Mouse (Mus musculus) bone marrow, adult 2 months (tissue): ENCODE measurements around the gene Slc25a10. TPM values are rescaled to one million over a fixed set of nuclear protein-coding genes. Genes with fewer than 3 reads are reported as not detected.
A peak's percentile ranks its signal among the peaks of the same experiment; 100 is the strongest.

ENCODE experiments used
- H3K27ac ChIP-seq: fragments of 200-500 bp; 2 replicates; pipeline ENCODE4 v1.5.1; 2012; ENCODE audit warnings: low read depth, mild to moderate bottlenecking, control low read depth, inconsistent platforms, low read length; ENCODE audit not compliant: control insufficient read depth, poor library complexity, insufficient read depth
- H3K4me1 ChIP-seq: fragments of 200-500 bp; 2 replicates; pipeline ENCODE4 v1.6.1; 2011; ENCODE audit warnings: low read length; ENCODE audit not compliant: control insufficient read depth, insufficient read depth
- H3K4me3 ChIP-seq: fragments of 200-500 bp; replicated peaks from 2 replicates; pipeline ENCODE3; 2011; ENCODE audit warnings: mild to moderate bottlenecking, low read depth, low read length, control low read depth; ENCODE audit not compliant: control insufficient read depth
- CTCF ChIP-seq: fragments of 200-500 bp; IDR thresholded peaks from 2 replicates; pipeline ENCODE4 v1.5.1; 2011; ENCODE audit warnings: low read length, control low read depth; ENCODE audit not compliant: control insufficient read depth, insufficient read depth
- POLR2A ChIP-seq: fragments of 200-500 bp; IDR thresholded peaks from 2 replicates; pipeline ENCODE4 v1.6.1; 2011; ENCODE audit warnings: low read depth, mild to moderate bottlenecking, control low read depth, low read length, borderline replicate concordance; ENCODE audit not compliant: control insufficient read depth
- WGBS: fragments of 180-500 bp; shearing (Covaris S2); methylation state at CpG from one replicate; pipeline ENCODE4 v1.1.7; 2018; 5-methylcytosine and 5-hydroxymethylcytosine counted together
- polyA plus RNA-seq: library from polyadenylated mRNA; stranded (reverse); fragments of >200 nt; gene quantifications from 2 replicates; pipeline ENCODE4 v1.2.4, GENCODE M21; 2011; ENCODE audit warnings: low replicate concordance; ENCODE audit not compliant: missing spikeins, insufficient read depth, insufficient read length

The Slc25a10 gene
- polyA plus RNA-seq, 1 experiment = 21.0 TPM

DNA sequence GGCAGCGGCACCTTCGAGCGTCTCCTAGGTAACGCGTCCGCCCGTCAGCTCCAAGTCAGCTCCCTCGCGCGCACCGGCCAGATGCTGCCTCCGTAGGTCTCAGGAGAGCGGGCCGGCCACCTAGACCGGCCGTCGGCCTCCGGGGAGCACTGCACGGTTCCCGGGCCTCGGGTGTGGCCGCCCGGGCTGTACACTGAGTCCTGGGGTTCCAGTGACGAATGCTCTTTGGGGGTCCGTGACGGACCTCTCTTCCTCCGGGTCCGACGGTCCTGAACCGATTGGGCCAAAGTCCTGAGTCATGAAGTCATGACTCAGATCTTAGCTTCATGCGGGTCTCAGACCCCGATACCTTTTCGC, 23.9 kb upstream of the Slc25a10 start:
- H3K27ac ChIP-seq = peak overlapping the region; percentile 74
- H3K4me3 ChIP-seq = peak overlapping the region; percentile 94
- under 1% methylated on average over 33 of the region's 33 CpGs for WGBS
- peaks cover 3% of the 10 kb centered on the region; the same call in 1 of the 2 replicates for H3K4me1 ChIP-seq
- TF ChIP-seq CTCF = no peak
- no peak for TF ChIP-seq POLR2A

DNA sequence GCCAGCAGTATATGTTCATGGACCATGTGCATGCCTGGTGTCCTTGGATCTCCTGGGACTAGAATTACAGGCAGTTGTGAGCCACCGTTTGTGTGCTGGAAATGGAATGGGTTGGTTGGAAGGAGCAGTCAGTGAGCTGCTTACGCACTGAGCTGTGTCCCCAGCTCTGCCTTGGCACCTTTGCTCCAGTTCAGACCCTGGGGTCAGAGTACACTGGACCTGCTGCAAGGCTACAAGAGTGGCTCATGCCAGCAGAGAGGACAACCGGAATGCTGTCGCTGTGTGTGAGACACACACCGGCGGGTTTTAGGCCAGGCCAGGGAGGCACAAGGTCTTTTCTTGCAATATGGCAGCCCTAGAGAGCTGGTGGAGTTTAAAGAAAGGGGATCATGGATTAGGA, 19.6 kb upstream of the Slc25a10 start:
- Histone ChIP-seq H3K4me3 (no peak overlapping the region), H3K27ac (no peak overlapping the region), H3K4me1 (peaks cover 1% of the 10 kb centered on the region; the same call in 1 of the 2 replicates)
- TF ChIP-seq CTCF (no peak), POLR2A (no peak)
- WGBS = 96% methylated on average over 6 of the region's 6 CpGs

DNA sequence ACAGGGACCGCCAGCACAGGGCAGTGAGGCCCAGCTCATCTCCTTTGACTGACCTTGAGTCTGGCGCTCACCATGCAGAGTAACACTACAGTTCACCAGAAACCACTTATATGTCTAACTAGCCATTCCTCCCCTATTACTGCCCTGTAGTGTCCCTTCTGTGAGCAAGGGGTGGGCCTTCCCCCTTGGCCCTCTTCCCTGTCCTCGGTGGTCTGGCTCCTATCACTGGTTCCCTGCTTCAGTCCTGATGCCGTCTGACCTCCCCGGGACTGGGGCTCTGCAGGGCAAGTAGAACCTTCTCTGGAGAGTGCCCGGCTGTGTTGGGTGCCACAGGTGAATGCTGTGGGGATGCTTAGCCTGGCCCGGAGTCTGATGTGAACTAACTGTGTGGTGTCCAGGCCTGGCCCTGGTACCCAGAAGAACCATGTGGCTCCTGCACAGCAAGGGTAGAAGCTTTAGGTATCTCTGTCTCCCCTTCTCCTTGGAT, 8.1 kb upstream of the Slc25a10 start:
- whole genome bisulfite sequencing = 85% methylated on average over 7 of the region's 7 CpGs
- Histone ChIP-seq H3K27ac (no peak overlapping the region), H3K4me1 (no peaks in the 10 kb centered on the region), H3K4me3 (no peak overlapping the region)
- TF ChIP-seq POLR2A (no peak), CTCF (no peak)

DNA sequence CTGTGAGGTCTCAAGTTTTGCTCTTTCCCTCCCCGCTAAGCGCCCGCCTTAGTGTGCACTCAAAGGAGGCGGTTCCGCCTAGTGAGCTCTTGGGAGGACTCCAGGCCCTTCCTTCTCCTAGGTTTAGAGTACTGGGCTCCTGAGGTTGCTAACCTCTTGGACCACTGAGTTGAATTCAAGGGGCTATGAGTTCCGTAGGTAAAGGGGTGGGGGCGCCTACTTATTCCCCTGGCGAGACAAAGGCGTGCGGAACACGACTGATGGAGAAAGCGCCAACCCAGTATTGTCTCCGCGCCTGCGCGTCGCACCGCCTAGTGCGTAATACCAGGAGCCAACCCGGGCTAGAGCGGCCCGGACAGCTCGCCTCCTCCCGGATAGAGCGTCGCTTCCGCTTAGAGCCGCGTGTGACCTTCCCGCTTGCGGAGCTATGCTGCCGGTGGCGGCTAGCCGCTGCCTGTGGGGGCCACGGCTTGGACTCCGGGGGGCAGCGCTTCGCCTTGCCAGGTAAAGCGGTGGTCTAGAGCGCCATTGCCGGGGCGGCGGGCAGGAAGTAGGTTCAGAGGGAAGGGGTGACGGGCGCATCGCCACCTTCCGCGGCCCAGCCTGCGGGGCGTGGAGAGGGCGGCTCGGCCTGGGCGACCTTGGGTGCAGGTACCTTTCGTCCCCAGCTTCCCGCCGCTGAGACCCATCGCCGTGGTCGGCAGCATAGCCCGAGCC, 7.2 kb upstream of the Slc25a10 start, which contains the start of gene Mrpl12:
Gene Mrpl12, plus strand, starts transcription at position 349 of the 717 bp plus-strand sequence.
- TF ChIP-seq CTCF (no peak), POLR2A (peak; percentile 73)
- Histone ChIP-seq H3K4me1 (no peaks in the 10 kb centered on the region), H3K4me3 (peak within 1 kb of the TSS; percentile 72), H3K27ac (peak within 1 kb of the TSS; percentile 37)
- under 1% methylated on average over 60 of the region's 60 CpGs for WGBS

DNA sequence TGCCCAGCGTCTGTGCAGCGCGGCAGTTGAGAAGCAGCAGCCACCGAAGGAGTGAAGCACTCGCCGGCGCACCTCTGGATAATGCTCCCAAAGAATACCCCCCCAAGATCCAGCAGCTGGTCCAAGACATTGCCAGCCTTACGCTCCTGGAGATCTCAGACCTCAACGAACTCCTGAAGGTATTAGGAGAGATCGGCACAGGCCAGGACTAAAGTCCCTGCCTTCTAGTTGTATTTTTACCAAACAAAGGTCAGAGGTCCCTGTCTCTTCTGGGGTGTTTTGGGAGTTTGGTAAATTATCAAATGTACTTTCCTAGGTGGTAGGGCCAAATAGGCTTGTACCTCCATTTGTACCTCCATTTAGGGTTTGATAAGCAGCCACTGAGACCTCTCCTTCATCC, 6.4 kb upstream of the Slc25a10 start:
- WGBS = 10% methylated on average over 10 of the region's 10 CpGs
- Histone ChIP-seq H3K4me1 (no peaks in the 10 kb centered on the region), H3K27ac (no peak overlapping the region), H3K4me3 (peak overlapping the region; percentile 72)
- TF ChIP-seq POLR2A = no peak
- TF ChIP-seq CTCF = no peak

DNA sequence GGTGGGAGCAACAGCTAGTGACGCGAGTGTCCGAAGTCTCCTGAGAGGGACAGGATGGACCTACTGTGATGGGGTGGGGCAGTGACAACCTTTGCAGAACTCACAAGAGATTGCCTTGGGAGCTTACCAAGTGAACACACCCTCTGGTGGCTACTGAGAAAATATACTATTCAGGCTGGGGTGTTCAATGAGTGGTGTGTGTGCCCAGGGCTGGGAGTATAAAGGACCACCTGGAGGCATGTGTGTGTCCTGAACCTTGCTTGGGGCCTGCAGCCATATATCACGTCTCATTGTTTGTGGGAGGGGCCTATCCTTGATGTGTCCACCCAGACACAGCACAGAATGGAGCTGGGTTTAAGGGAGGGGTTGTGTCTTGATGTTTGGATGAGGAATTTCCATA, 3.1 kb upstream of the Slc25a10 start:
- Histone ChIP-seq H3K27ac (no peak overlapping the region), H3K4me1 (peaks cover 3% of the 10 kb centered on the region; the same call in 1 of the 2 replicates), H3K4me3 (no peak overlapping the region)
- TF ChIP-seq POLR2A (no peak), CTCF (no peak)
- 75% methylated on average over 4 of the region's 4 CpGs for WGBS

DNA sequence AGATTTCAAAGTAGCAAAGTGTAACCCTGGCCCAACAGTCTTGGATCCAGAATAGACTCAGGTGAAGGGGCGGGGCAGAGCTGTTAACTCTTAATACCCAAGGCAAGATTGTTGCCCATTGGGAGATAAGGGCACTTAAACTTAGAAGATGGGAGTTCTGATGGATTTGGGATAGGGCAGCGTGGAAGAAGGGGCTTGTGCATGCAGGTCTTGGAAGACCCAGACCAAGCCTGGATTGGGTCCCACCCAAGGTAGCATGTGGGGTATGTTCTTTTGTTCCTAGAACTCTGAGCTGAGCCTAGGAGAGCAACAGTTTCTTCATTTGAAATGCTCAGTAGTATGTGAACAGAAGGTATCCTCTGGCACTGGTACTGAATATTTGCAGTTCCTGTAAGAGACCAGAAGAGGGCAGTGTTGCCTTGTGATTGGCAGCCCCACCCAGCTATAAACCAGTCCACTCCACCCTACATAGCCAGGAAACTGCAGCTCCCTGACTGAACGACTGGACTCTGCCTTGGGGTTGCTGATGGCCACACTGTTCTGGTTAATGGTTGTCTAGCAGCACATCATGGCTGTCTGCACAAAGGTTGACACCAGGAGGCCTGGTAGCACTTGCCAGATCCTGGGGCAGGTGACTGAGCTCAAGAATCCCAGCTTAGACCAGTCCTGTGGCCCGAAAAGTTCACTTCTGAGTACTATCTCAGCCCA, 2.4 kb upstream of the Slc25a10 start:
- 55% methylated on average over 4 of the region's 4 CpGs for WGBS
- Histone ChIP-seq H3K4me3 (no peak overlapping the region), H3K4me1 (peaks cover 3% of the 10 kb centered on the region; the same call in 1 of the 2 replicates), H3K27ac (no peak overlapping the region)
- TF ChIP-seq CTCF = peak; percentile 88
- no peak for TF ChIP-seq POLR2A

DNA sequence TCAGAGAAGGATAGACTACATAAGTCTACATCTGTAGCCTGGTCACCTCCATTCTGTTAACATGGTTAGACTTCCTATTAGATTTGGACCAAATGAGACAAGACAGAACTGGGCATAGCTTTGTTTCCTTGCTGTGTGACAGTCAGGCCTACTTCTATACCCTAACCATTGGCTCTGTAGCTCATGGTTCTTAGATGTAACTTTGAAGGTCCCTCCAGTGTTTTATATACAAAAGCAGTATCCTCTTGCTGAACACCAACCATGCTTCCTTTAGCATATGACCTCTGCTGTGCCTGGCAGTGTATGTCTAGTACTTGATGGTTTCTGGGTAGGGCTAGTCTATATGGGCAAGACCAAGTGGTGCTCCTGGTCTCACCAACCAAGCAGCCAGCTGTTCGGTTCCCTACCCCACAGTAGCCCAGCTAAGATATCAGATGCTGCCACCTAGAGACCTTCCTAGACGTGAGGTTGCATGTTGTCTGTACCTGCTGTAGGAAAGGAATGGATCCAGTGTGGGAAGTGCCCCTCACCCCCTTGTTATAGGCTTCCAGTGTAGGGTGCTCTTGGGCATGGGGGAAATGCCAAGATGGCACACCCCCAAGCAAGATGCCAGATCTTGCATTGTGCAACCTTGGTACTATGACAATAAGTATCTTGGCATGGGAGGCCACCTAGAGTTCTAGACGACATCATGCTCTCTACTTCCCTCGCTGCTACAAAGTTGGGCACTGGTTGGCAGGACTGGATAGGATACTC, 1.2 kb upstream of the Slc25a10 start:
- Histone ChIP-seq H3K4me3 (no peak overlapping the region), H3K27ac (no peak overlapping the region), H3K4me1 (peaks cover 3% of the 10 kb centered on the region; the same call in 1 of the 2 replicates)
- TF ChIP-seq POLR2A (no peak), CTCF (no peak)
- 32% methylated on average over 4 of the region's 4 CpGs for WGBS
